Mouse (Mus musculus): ENCODE data around the gene Slc18a3.

The Slc18a3 gene

GRCm38 (mm10) chr14:32464601-32465505, at the start of gene Slc18a3:
Slc18a3 (minus strand) TSS chr14:32464850.
- no peak for DNase-seq

GRCm38 (mm10) chr14:32513336-32514032, 48.8 kb upstream of the Slc18a3 start, which contains the start of gene Ercc6:
Ercc6 (plus strand) TSS chr14:32513521.
- DNase-seq: peak; percentile 93

- no peak for DNase-seq
Measured at GRCm38 (mm10) chr14:32512912-32513311, 48.3 kb upstream of the Slc18a3 start.

GRCm38 (mm10) chr14:32509443-32509961, 44.9 kb upstream of the Slc18a3 start:
- DNase-seq: no peak

- no peak for DNase-seq
Measured at GRCm38 (mm10) chr14:32508105-32508835, 43.6 kb upstream of the Slc18a3 start.

GRCm38 (mm10) chr14:32507216-32507615, 42.6 kb upstream of the Slc18a3 start:
- DNase-seq: no peak

- DNase-seq: no peak
Measured at GRCm38 (mm10) chr14:32506329-32506728, 41.7 kb upstream of the Slc18a3 start.

- DNase-seq: no peak
Measured at GRCm38 (mm10) chr14:32503897-32504296, 39.2 kb upstream of the Slc18a3 start.

- DNase-seq: no peak
Measured at GRCm38 (mm10) chr14:32502764-32503688, 38.4 kb upstream of the Slc18a3 start.

GRCm38 (mm10) chr14:32501303-32501702, 36.7 kb upstream of the Slc18a3 start:
- no peak for DNase-seq

- no peak for DNase-seq
Measured at GRCm38 (mm10) chr14:32496115-32496850, 31.6 kb upstream of the Slc18a3 start.

GRCm38 (mm10) chr14:32492521-32492920, 27.9 kb upstream of the Slc18a3 start:
- no peak for DNase-seq

GRCm38 (mm10) chr14:32482061-32482460, 17.4 kb upstream of the Slc18a3 start:
- DNase-seq: peak; percentile 34

GRCm38 (mm10) chr14:32477581-32477980, 12.9 kb upstream of the Slc18a3 start:
- peak; percentile 21 for DNase-seq

GRCm38 (mm10) chr14:32476559-32476958, 11.9 kb upstream of the Slc18a3 start:
- no peak for DNase-seq

- peak; percentile 75 for DNase-seq
Measured at GRCm38 (mm10) chr14:32472996-32473395, 8.3 kb upstream of the Slc18a3 start.

GRCm38 (mm10) chr14:32467606-32468005, 3.0 kb upstream of the Slc18a3 start:
- no peak for DNase-seq

- DNase-seq: no peak
Measured at GRCm38 (mm10) chr14:32465889-32466288, 1.2 kb upstream of the Slc18a3 start, which contains the start of gene Chat. Chat (minus strand) TSS chr14:32465989.

GRCm38 (mm10) chr14:32465506-32465870, 838 bp upstream of the Slc18a3 start:
- no peak for DNase-seq

- DNase-seq: no peak
Measured at GRCm38 (mm10) chr14:32463211-32464040, 1.2 kb downstream of the Slc18a3 start.

Data from cerebellum, adult 9-10 months (tissue).